Comparison of ENCODE assay signal across 7 mouse cellular contexts in genomic region chr3:67568015-67568618, GRCm38 (mm10). TPM values are rescaled to one million over a fixed set of nuclear protein-coding genes. Genes with fewer than 3 reads are reported as not detected.
DNase-seq lines count a peak whose midpoint lies in the region; ATAC-seq and TF ChIP-seq lines count a peak whose summit lies in the region.

No protein-coding gene starts in this region.

- H3K4me2 ChIP-seq in intestine, embryonic 14.5 days (ENCODE audit: low read length): 0 out of 2 replicates have a peak overlapping the region, but pooled peaks have one; percentile 1

- no peaks in the 10 kb centered on the region for H3K4me1 ChIP-seq in cortical plate, adult 2 months (ENCODE audit: control insufficient read depth, insufficient read depth, low read length)
- no peaks in the 10 kb centered on the region for H3K4me1 ChIP-seq in intestine, embryonic 14.5 days (replicated peaks; ENCODE audit: control insufficient read depth, insufficient read depth, low read length)

- peak; percentile 92 for TF ChIP-seq CTCF in cortical plate, adult 2 months (IDR thresholded peaks at IDR 0.05; ENCODE audit: extremely low read depth, insufficient read depth, low read length)

- no peaks in the 10 kb centered on the region for H3K27me3 ChIP-seq in intestine, embryonic 14.5 days (replicated peaks; ENCODE audit: control insufficient read depth, insufficient read depth, low read length)

- no peaks in the 10 kb centered on the region for H3K9me3 ChIP-seq in intestine, embryonic 14.5 days (ENCODE audit: control insufficient read depth, low read length)

- no peak overlapping the region for H3K4me3 ChIP-seq in cortical plate, adult 2 months (ENCODE audit: insufficient read depth, low read length)
- no peak overlapping the region for H3K4me3 ChIP-seq in intestine, embryonic 14.5 days (ENCODE audit: low read depth, low read length)

- WGBS in intestine, embryonic 14.5 days: 25% methylated on average over 17 of the region's 17 CpGs

- 0 out of 2 replicates have a peak, but pooled peaks have one; percentile 12 for ATAC-seq in intestine, embryonic 14.5 days (replicated peaks; ENCODE audit: low FRiP score, low TSS enrichment, low read depth)
- peak; percentile 81 for ATAC-seq in megakaryocyte-erythroid progenitor cell, adult 5-6 weeks (replicated peaks; ENCODE audit: low FRiP score, low TSS enrichment, poor library complexity, severe bottlenecking)

- no peak overlapping the region for H3K9ac ChIP-seq in intestine, embryonic 14.5 days (ENCODE audit: low read length)

- H3K27ac ChIP-seq in cortical plate, adult 2 months (ENCODE audit: insufficient read depth, low read length): no peak overlapping the region
- no peak overlapping the region for H3K27ac ChIP-seq in intestine, embryonic 14.5 days (ENCODE audit: low read depth)

- no peaks in the 10 kb centered on the region for H3K36me3 ChIP-seq in intestine, embryonic 14.5 days (ENCODE audit: control insufficient read depth, insufficient read depth, low read length)

- DNase-seq in adipocyte (ENCODE audit: low spot score): peak; percentile 90
- peak; percentile 61 for DNase-seq in gastrocnemius, postnatal 14 days
- DNase-seq in intestine, embryonic 14.5 days (ENCODE audit: low spot score): peak; percentile 75
- DNase-seq in left cerebral cortex, postnatal 14 days (ENCODE audit: low spot score in 2 of 2): peak; percentile 70 to 81
- peak; percentile 42 to 49 for DNase-seq in right cerebral cortex, postnatal 36 days (ENCODE audit: low spot score in 2 of 2)

- TF ChIP-seq POLR2A in cortical plate, adult 2 months (IDR thresholded peaks at IDR 0.05; ENCODE audit: extremely low read depth, insufficient read depth, low read length): no peak

- intact Hi-C loops in gastrocnemius, postnatal 14 days (cut with DNase I; ENCODE audit: low total_unique reads): loop anchor here (5.0 to 10.0 kb wide), 2 partner anchors 56 to 213 kb away; no protein-coding TSS in a partner anchor
- intact Hi-C loops in left cerebral cortex, postnatal 14 days (cut with DNase I): loop anchor here (2.0 to 10.0 kb wide), 3 partner anchors 55 to 216 kb away; partner anchors contain the start of gene Gfm1

RNA-seq across cellular contexts. Expression of gene Mfsd1, which starts 14.4 kb away (rescaled TPM):
- polyA plus RNA-seq in cortical plate, adult 2 months (2012; rRNA removed): 23.5 and 24.5 TPM in 2 replicates
- 10 to 100 TPM; 19.2 to 22.5 TPM for total RNA-seq in gastrocnemius, postnatal 14 days (2021)
- 49.0 and 55.3 TPM in 2 replicates for polyA plus RNA-seq in intestine, embryonic 14.5 days (2014; fragmentation: Nextera tagmentation; extraction: Ambion mirVana)
- 10 to 100 TPM; 36.7 to 40.8 TPM for total RNA-seq in left cerebral cortex, postnatal 14 days (2021)
- total RNA-seq in megakaryocyte-erythroid progenitor cell, adult 5-6 weeks (2014; fragmentation: Nextera tagmentation): 24.4 and 25.0 TPM in 2 replicates
- total RNA-seq in megakaryocyte-erythroid progenitor cell, adult 5-6 weeks (2017): 120 and 133 TPM in 2 replicates

RNA-seq across cellular contexts. Expression of gene Rarres1, which starts 52.8 kb away (rescaled TPM):
- polyA plus RNA-seq in cortical plate, adult 2 months (2012; rRNA removed): 1.0 and 1.3 TPM in 2 replicates
- 1 to 10 TPM; 1.5 to 2.5 TPM for total RNA-seq in gastrocnemius, postnatal 14 days (2021)
- 0.75 and 1.0 TPM in 2 replicates for polyA plus RNA-seq in intestine, embryonic 14.5 days (2014; fragmentation: Nextera tagmentation; extraction: Ambion mirVana)
- total RNA-seq in left cerebral cortex, postnatal 14 days (2021): 1 to 10 TPM; 2.0 to 2.1 TPM
- not detected in 2 replicates for total RNA-seq in megakaryocyte-erythroid progenitor cell, adult 5-6 weeks (2014; fragmentation: Nextera tagmentation)
- not detected in 2 replicates for total RNA-seq in megakaryocyte-erythroid progenitor cell, adult 5-6 weeks (2017)
